Mouse (Mus musculus): ENCODE measurements at regions not wholly inside any gene's neighbourhood (a gene's known extent, or its start where the extent isn't known, plus 50 kb on each side); places are given as distances from the start of the nearest gene placed in this dataset.
A peak's percentile ranks its signal among the peaks of the same experiment; 100 is the strongest.

- no peak for TF ChIP-seq GATA4 (IDR thresholded peaks at IDR 0.05; ENCODE audit: insufficient replicate concordance, low read length)
Observed at GRCm38 (mm10) chr1:122273579-122273978, 705.8 kb upstream of the Ddx18 start.

- no peak for TF ChIP-seq GATA4 (IDR thresholded peaks at IDR 0.05; ENCODE audit: insufficient replicate concordance, low read length)
Observed at GRCm38 (mm10) chr1:122243031-122243430, 675.2 kb upstream of the Ddx18 start.

- no peak for TF ChIP-seq GATA4 (IDR thresholded peaks at IDR 0.05; ENCODE audit: insufficient replicate concordance, low read length)
Observed at GRCm38 (mm10) chr1:122241511-122241910, 673.7 kb upstream of the Ddx18 start.

- no peak for TF ChIP-seq GATA4 (IDR thresholded peaks at IDR 0.05; ENCODE audit: insufficient replicate concordance, low read length)
Observed at GRCm38 (mm10) chr1:122230442-122230841, 662.7 kb upstream of the Ddx18 start.

- TF ChIP-seq GATA4 (IDR thresholded peaks at IDR 0.05; ENCODE audit: insufficient replicate concordance, low read length): no peak
Observed at GRCm38 (mm10) chr1:122212484-122212883, 644.7 kb upstream of the Ddx18 start.

- TF ChIP-seq GATA4 (IDR thresholded peaks at IDR 0.05; ENCODE audit: insufficient replicate concordance, low read length): peak; percentile 93
Observed at GRCm38 (mm10) chr1:122208619-122209018, 640.8 kb upstream of the Ddx18 start.

GRCm38 (mm10) chr1:122169547-122169946 is 601.8 kb upstream of the Ddx18 start:
- no peak for TF ChIP-seq GATA4 (IDR thresholded peaks at IDR 0.05; ENCODE audit: insufficient replicate concordance, low read length)

- no peak for TF ChIP-seq GATA4 (IDR thresholded peaks at IDR 0.05; ENCODE audit: insufficient replicate concordance, low read length)
Observed at GRCm38 (mm10) chr1:122161798-122162197, 594.0 kb upstream of the Ddx18 start.

- no peak for TF ChIP-seq GATA4 (IDR thresholded peaks at IDR 0.05; ENCODE audit: insufficient replicate concordance, low read length)
Observed at GRCm38 (mm10) chr1:122141362-122141761, 573.6 kb upstream of the Ddx18 start.

- no peak for TF ChIP-seq GATA4 (IDR thresholded peaks at IDR 0.05; ENCODE audit: insufficient replicate concordance, low read length)
Observed at GRCm38 (mm10) chr1:122123954-122124353, 556.2 kb upstream of the Ddx18 start.

GRCm38 (mm10) chr1:122095726-122096125 is 527.9 kb upstream of the Ddx18 start:
- TF ChIP-seq GATA4 (IDR thresholded peaks at IDR 0.05; ENCODE audit: insufficient replicate concordance, low read length): no peak

- no peak for TF ChIP-seq GATA4 (IDR thresholded peaks at IDR 0.05; ENCODE audit: insufficient replicate concordance, low read length)
Observed at GRCm38 (mm10) chr1:122082481-122082880, 514.7 kb upstream of the Ddx18 start.

- no peak for TF ChIP-seq GATA4 (IDR thresholded peaks at IDR 0.05; ENCODE audit: insufficient replicate concordance, low read length)
Observed at GRCm38 (mm10) chr1:122076085-122076484, 508.3 kb upstream of the Ddx18 start.

- no peak for TF ChIP-seq GATA4 (IDR thresholded peaks at IDR 0.05; ENCODE audit: insufficient replicate concordance, low read length)
Observed at GRCm38 (mm10) chr1:122055146-122055545, 487.4 kb upstream of the Ddx18 start.

GRCm38 (mm10) chr1:122048112-122048725 is 480.4 kb upstream of the Ddx18 start:
- TF ChIP-seq GATA4 (IDR thresholded peaks at IDR 0.05; ENCODE audit: insufficient replicate concordance, low read length): no peak

GRCm38 (mm10) chr1:122043896-122044295 is 476.1 kb upstream of the Ddx18 start:
- no peak for TF ChIP-seq GATA4 (IDR thresholded peaks at IDR 0.05; ENCODE audit: insufficient replicate concordance, low read length)

- TF ChIP-seq GATA4 (IDR thresholded peaks at IDR 0.05; ENCODE audit: insufficient replicate concordance, low read length): no peak
Observed at GRCm38 (mm10) chr1:122043114-122043513, 475.3 kb upstream of the Ddx18 start.

All from liver, adult (tissue).